Mouse (Mus musculus) cerebellum, adult 9-11 months (tissue): ENCODE data around the gene Adam22.

Experiments
- DNase-seq: peaks from one replicate; pipeline ENCODE4 v3.0.0; 2022

Gene Adam22

DNA sequence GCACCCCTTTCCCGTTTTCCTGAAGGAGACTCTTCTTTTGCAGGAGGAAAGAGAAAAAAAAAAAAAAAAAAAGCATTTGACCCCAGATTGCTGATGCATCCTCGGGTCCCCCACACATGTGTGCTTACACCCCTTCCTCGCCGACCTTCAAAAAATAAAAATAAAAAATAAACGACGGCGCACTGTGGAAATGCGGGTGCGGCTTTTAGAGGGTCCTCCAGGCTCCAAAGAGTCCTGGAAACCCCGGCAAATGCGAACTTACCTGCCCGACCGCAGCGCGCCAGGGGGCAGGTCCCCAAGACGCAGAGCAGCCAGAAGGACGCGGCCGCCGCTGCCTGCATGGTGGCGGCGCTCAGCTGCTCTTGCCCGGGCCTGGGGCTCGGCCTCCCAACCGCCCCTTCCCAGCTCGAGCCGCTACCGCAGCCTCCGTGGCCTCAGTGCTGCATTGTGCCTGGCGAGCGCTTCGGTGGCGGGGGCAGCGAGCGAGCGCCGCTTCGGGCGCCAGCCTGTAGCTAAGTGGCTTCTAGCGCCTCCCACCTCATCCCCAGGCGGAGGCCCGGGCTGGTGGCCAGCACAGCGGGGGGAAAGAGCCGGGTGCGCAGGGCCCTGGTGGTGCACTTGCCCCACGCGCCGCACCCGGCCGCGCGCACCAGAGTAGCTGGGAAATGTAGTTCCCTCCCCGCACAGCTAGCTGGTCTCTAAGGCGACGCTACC is at the start of gene Adam22:
Adam22 (minus strand) TSS at position 547 of the 714 bp plus-strand sequence.
- peak; percentile 97 for DNase-seq

DNA sequence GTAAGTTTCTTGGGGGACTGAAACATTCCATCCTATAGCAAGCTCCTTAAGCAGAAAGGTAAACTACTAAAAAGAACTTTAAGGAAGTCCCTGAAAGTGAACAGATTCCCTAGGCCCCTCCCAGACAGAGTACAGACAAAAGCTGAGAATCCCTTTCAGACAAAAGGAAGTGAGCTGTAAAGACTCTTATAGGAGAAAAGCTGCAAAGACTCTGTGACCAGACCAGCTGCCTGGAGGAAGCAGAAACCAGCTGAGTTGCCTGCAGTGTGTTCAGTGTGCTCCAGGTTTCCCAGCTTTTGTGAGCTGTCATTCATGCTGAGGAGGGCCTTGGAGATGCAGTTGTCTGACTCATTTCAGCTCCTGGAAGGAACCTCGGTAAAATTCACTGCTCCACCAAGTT is 49.5 kb upstream of the Adam22 start:
- DNase-seq = no peak

- no peak for DNase-seq
These were observed 48.9 kb upstream of the Adam22 start for GRCm38 (mm10) chr5:8416683-8417413.

DNA sequence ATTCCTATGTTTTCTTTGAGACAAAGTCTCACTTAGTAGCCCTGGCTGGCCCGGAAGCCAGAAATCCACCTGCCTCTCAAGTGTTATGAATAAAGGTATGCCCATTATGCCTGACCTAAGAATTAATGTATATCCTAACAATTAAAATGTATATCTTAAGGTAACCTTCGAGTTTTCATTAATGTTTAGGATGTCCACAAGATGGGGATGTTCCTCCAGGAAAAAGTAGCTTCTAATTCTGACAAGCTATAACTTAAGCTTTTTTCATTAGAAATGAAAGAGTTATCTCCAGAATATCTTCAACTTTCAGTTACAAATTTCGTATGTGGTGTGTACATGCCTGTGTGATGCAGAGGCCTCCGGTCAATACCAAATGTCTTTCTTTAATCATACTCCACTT is 40.8 kb upstream of the Adam22 start:
- no peak for DNase-seq

GRCm38 (mm10) chr5:8397587-8398249 is 29.8 kb upstream of the Adam22 start:
- no peak for DNase-seq

DNA sequence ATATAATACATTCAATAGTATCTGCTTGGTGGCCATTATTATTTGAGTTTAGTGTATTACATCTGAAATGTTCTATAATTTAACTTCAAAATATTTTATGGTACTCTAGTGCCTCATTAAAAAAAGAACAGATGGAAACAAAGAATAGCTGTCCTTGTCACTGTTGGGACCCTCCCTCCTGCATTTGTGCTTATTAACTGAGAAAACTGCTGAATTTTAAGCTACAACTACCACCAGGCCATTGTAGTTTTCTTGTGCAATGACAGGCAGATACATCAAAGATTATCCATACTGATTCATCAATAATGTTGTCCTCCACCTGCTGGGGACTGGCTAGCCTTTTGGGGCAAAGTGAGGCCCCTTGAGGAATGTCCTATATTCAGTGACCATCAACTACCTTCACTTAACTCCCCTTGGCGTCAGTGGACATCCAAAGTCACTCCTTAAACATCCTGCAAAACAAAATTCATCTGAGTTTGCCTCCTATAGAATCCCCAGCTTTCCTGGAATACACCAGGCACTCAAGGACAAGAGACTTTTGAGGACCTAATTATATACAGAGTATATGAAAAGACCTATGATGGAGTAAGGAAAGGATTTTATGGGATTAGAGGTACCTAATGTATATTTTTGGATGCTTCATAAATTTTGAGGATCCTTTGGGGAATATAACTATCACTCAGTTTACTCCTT is 26.1 kb upstream of the Adam22 start:
- DNase-seq = no peak

DNA sequence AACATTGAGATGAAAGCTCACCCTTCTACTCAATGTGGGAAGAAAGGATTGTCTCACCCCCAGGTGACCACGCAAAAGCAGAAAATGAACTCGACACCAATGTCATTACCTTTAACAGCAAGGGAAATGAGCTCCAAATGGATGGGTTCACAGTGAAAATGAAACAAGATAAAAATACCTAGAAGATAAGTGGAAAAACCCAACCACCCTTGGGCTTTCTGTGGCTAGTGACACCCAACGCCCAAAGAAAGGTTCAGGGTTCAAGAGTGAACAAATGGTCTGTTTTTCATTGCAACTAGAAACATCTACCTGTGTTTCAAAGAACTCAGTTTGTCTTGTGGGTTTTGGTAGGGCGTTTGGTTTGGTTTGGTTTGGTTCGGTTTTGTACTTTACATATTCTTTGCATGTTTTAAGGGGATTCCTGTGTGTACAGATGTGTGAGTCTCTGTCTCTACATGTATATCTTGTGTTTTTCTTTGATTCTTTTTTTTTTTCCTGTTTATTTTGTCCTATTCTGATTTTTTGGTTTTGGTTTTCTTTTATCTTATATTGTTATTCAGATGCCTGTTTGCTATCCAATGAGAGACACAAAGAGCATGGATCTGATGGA is 6.4 kb upstream of the Adam22 start:
- no peak for DNase-seq

- DNase-seq = no peak
These were observed 5.5 kb upstream of the Adam22 start for GRCm38 (mm10) chr5:8373415-8373814.

- no peak for DNase-seq
These were observed 821 bp upstream of the Adam22 start for GRCm38 (mm10) chr5:8368781-8369180.

DNA sequence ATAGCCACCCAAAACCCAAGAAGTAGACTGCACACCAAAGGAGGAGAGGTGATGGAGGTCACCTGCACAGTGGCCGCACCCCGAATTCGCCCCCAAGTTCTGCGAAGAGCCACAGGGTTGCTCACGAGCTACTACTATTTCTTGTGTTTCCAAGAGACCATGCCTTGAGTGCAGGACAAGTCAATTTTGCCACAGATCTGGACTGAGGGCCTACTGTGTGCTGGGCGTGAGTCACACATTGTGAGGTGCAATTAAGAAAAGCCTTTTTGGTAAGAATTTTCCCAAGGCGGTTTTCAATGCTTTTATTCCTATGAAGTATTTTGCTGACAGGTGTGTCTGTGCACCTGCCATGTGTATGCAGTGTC is 350 bp upstream of the Adam22 start:
- no peak for DNase-seq

- DNase-seq = peak; percentile 76
These were observed 968 bp downstream of the Adam22 start for GRCm38 (mm10) chr5:8366771-8367613.

- no peak for DNase-seq
These were observed 5.6 kb downstream of the Adam22 start for GRCm38 (mm10) chr5:8362361-8362760.

DNA sequence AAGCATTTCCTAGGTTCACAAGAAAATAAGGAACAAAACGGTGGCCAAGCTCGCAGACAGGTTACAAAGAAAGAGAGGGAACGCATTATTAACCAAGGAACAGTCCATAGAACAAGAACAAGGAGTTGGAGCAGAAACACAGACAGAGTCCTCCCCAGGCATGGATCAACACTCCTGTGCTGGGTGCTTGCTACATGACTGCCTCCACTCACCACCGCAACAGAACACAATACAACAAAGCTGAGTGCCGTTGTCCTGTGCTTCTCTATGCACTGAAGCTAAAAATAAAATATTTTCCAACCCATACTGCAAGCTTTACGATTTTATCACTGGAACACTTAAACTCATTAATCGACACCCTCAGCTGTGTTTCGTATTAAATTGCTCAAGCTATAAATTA is 10.3 kb downstream of the Adam22 start:
- DNase-seq = no peak

- DNase-seq = no peak
These were observed 10.9 kb downstream of the Adam22 start for GRCm38 (mm10) chr5:8356885-8357651.

DNA sequence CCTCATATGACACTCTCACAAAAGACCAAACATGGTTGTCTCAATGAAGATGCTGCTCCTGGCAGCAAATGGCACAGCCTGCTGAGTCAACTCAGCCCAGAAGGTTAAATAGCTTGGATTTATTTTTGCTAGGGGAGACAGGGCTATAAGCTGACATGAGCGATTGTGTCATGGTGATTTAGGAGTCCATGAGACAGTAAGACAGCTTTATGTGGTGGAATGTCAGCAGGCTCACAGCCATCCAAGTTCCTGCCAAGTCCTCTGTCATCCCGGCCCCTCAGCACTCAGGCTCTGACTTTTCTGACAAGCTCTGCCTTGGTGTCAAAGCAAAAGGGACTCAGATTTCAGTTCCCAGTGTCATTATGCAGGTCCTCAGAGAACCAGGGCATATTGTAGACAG is 11.6 kb downstream of the Adam22 start:
- no peak for DNase-seq

DNA sequence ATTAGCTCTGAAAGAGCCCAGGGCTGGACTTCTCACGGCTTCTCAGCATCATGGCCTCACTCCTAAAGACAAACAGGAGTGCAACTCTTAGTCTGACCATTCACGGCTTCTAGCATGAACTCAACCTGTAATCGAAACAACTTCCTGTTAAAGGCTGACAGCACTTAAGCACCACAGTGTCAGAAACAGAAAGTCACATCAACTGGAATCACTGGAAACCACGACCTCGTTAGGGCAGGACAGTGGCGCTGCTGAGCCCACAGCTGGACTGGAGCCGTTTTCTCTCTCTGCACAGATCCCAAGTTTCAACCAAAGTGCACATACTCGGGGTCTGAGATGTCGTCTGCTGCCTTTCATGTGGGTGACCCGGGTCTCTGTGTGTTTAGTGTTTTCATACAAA is 18.4 kb downstream of the Adam22 start:
- DNase-seq = no peak

GRCm38 (mm10) chr5:8346329-8346728 is 21.6 kb downstream of the Adam22 start:
- DNase-seq = no peak

DNA sequence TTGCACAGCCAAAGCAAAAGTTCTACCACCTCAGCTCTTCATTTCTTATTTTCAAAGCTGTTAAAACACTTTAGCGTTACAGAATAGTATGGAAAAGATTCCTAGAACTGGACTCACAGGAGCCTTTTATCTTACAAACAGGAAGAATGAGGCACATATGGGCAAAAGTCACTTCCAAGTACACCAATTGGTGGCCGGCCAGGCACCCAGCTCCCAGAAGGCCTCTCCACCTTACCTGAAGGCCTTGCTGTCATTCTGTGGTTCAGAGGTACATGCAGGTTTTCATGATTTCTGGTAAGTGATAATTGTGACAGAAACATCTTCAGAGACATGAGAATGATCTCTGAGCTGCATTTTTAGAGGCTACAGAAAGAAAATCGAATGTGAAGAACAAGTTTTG is 24.7 kb downstream of the Adam22 start:
- DNase-seq = no peak

DNA sequence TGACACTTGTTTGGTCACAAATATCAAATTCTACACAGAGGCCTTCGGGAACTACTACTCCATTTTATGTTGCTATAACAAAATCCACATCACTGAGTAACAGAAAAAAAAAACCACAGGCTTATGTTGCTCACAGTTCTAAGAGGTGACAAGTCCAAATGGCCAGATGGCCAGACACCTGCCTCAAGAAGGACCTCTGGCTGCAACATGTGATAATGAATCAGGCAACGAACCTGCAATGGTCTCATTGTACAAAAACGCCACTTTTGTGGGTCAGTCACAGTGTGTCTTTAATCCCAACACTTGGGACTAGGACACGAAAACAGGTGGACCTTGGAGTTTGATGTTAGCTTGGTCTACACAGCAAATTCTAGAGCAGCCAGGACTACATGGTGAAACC is 26.3 kb downstream of the Adam22 start:
- DNase-seq = peak; percentile 74

- DNase-seq = no peak
These were observed 40.2 kb downstream of the Adam22 start for GRCm38 (mm10) chr5:8327645-8328269.

GRCm38 (mm10) chr5:8326671-8327070 is 41.3 kb downstream of the Adam22 start:
- no peak for DNase-seq
